Mouse (Mus musculus) left cerebral cortex, adult 8-10 months (tissue): Measurements from ENCODE around the gene Smco3. TPM values are rescaled to one million over a fixed set of nuclear protein-coding genes. Genes with fewer than 3 reads are reported as not detected.

Source experiments
- microRNA-seq, 2 experiments: library from miRNA; unstranded; fragments of <30 nt; microRNA quantifications; one replicate each; pipeline ENCODE4 v1.2.0; 2022
- total RNA-seq, 4 experiments: library from RNA; stranded (reverse); gene quantifications; 2 replicates each; pipeline ENCODE4 v1.2.4; 2022

Gene Smco3
- total RNA-seq, 4 experiments from 2014 or later = 5.2 to 8.0 (median 7.4) TPM

Small RNA genes lying within 50 kb of the gene (microRNA-seq; reads per million reads assigned to microRNA genes)
- 0 reads per million in 2 experiments for gene Gm44364

Other genes starting within 250 kb of the Smco3 start
- gene Plbd1, start 173.5 kb downstream of the Smco3 start, total RNA-seq = under 1 TPM in 2 of 4 experiments, not detected in 2; 0.30 to 0.32 TPM
- gene Gucy2c, start 53.7 kb downstream of the Smco3 start, total RNA-seq = under 1 TPM; 0.21 to 0.52 (median 0.37) TPM
- 10 to 100 TPM in 3 of 4 experiments, 1 to 10 TPM in 1; 9.0 to 13.2 (median 12.5) TPM for gene Hist4h4, start 31.0 kb downstream of the Smco3 start, total RNA-seq
- gene H2afj, start 27.2 kb downstream of the Smco3 start, total RNA-seq = 10 to 100 TPM; 35.3 to 52.5 (median 39.1) TPM
- 1 to 10 TPM; 2.1 to 5.4 (median 3.7) TPM for gene BC049715, start 7.8 kb downstream of the Smco3 start, total RNA-seq
- 100 to 1,000 TPM; 110 to 121 (median 116) TPM for gene Wbp11, start 7.2 kb downstream of the Smco3 start, total RNA-seq
- gene Art4, start 22.3 kb upstream of the Smco3 start, total RNA-seq = not detected
- gene Mgp, start 40.4 kb upstream of the Smco3 start, total RNA-seq = 10 to 100 TPM; 34.0 to 50.1 (median 47.6) TPM
- gene Erp27, start 86.7 kb upstream of the Smco3 start, total RNA-seq = not detected
- 1 to 10 TPM in 2 of 4 experiments, under 1 TPM in 2; 0.44 to 3.0 (median 1.1) TPM for gene Pde6h, start 88.4 kb upstream of the Smco3 start, total RNA-seq
- gene Arhgdib, start 106.4 kb upstream of the Smco3 start, total RNA-seq = 10 to 100 TPM; 16.0 to 24.1 (median 19.6) TPM